Mouse (Mus musculus) heart, embryonic 16.5 days (tissue): ENCODE measurements around the gene Rflna. TPM values are rescaled to one million over a fixed set of nuclear protein-coding genes. Genes with fewer than 3 reads are reported as not detected.

Experiments
- ATAC-seq: fragments of 200-750 bp; cut with Nextera tagmentation; replicated peaks from 2 replicates; pipeline ENCODE4 v1.8.0; 2017; ENCODE audit warnings: moderate number of reproducible peaks; ENCODE audit not compliant: insufficient read depth, low FRiP score; ENCODE audit errors: extremely low read depth
- H3K27ac ChIP-seq: fragments of 300-500 bp; sonication (generic); 2 replicates; pipeline ENCODE4 v1.5.1; 2014; ENCODE audit warnings: mild to moderate bottlenecking, low read length, control low read depth, moderate library complexity
- H3K27me3 ChIP-seq: fragments of 300-500 bp; sonication (generic); 2 replicates; pipeline ENCODE4 v1.6.1; 2014; ENCODE audit warnings: low read length, mixed read lengths; ENCODE audit not compliant: control insufficient read depth, insufficient read depth
- H3K36me3 ChIP-seq: fragments of 300-500 bp; sonication (generic); 2 replicates; pipeline ENCODE4 v1.6.1; 2014; ENCODE audit not compliant: control insufficient read depth, insufficient read depth
- H3K4me1 ChIP-seq: fragments of 300-500 bp; sonication (generic); 2 replicates; pipeline ENCODE4 v1.6.1; 2014; ENCODE audit warnings: low read length, mixed read lengths; ENCODE audit not compliant: control insufficient read depth, insufficient read depth
- H3K4me2 ChIP-seq: fragments of 300-500 bp; sonication (generic); 2 replicates; pipeline ENCODE4 v1.6.1; 2014; ENCODE audit warnings: low read depth, mild to moderate bottlenecking, control low read depth, low read length
- H3K4me3 ChIP-seq: fragments of 300-500 bp; sonication (generic); 2 replicates; pipeline ENCODE4 v1.5.1; 2014; ENCODE audit warnings: mild to moderate bottlenecking, control low read depth, low read length
- H3K9ac ChIP-seq: fragments of 300-500 bp; sonication (generic); 2 replicates; pipeline ENCODE4 v1.6.1; 2014; ENCODE audit warnings: low read length, control low read depth
- H3K9me3 ChIP-seq: fragments of 300-500 bp; sonication (generic); replicated peaks from 2 replicates; pipeline ENCODE4 v1.6.1; 2016; ENCODE audit warnings: low read length; ENCODE audit not compliant: control insufficient read depth
- WGBS: fragments of 180-500 bp; shearing (Covaris S2); extraction: QIAGEN DNeasy Blood & Tissue Kit; methylation state at CpG from one replicate; pipeline ENCODE4 v1.1.7; 2014; 5-methylcytosine and 5-hydroxymethylcytosine counted together
- polyA plus RNA-seq: library from polyadenylated mRNA; unstranded; fragments of >200 nt; fragmentation: Nextera tagmentation; extraction: Ambion mirVana; gene quantifications from 2 replicates; pipeline ENCODE4 v1.2.1, GENCODE M21; 2015

The Rflna gene
- polyA plus RNA-seq, 1 experiment from 2014 or later, result 1.0 TPM

GRCm38 (mm10) chr5:125053661-125054060 lies 50.6 kb downstream of the Rflna start:
- peaks cover 27% of the 10 kb centered on the region for H3K36me3 ChIP-seq
- no peak overlapping the region for H3K27ac ChIP-seq
- H3K4me3 ChIP-seq, result no peak overlapping the region
- H3K4me2 ChIP-seq, result no peak overlapping the region
- 65% methylated on average over 7 of the region's 7 CpGs for WGBS
- H3K9me3 ChIP-seq, result no peaks in the 10 kb centered on the region
- ATAC-seq, result no peak
- H3K9ac ChIP-seq, result 0 out of 2 replicates have a peak overlapping the region, but pooled peaks have one; percentile 22
- peaks cover 73% of the 10 kb centered on the region for H3K4me1 ChIP-seq
- no peaks in the 10 kb centered on the region for H3K27me3 ChIP-seq

GRCm38 (mm10) chr5:125055901-125056300 lies 52.9 kb downstream of the Rflna start:
- no peaks in the 10 kb centered on the region for H3K9me3 ChIP-seq
- no peak for ATAC-seq
- H3K27ac ChIP-seq, result peak overlapping the region; percentile 47; the same call in 1 of the 2 replicates
- no peaks in the 10 kb centered on the region for H3K27me3 ChIP-seq
- H3K4me3 ChIP-seq, result no peak overlapping the region
- peaks cover 81% of the 10 kb centered on the region for H3K4me1 ChIP-seq
- 57% methylated on average over 8 of the region's 8 CpGs for WGBS
- H3K36me3 ChIP-seq, result peaks cover 11% of the 10 kb centered on the region; the same call in 1 of the 2 replicates
- peak overlapping the region; percentile 79 for H3K4me2 ChIP-seq
- peak overlapping the region; percentile 32; the same call in 1 of the 2 replicates for H3K9ac ChIP-seq

GRCm38 (mm10) chr5:125056331-125056695 lies 53.3 kb downstream of the Rflna start:
- H3K9ac ChIP-seq, result peak overlapping the region; percentile 69
- H3K4me2 ChIP-seq, result peak overlapping the region; percentile 79
- H3K36me3 ChIP-seq, result peaks cover 7% of the 10 kb centered on the region; the same call in 1 of the 2 replicates
- H3K27ac ChIP-seq, result peak overlapping the region; percentile 64
- no peaks in the 10 kb centered on the region for H3K27me3 ChIP-seq
- peak overlapping the region; percentile 54 for H3K4me3 ChIP-seq
- WGBS, result 49% methylated on average over 6 of the region's 6 CpGs
- H3K4me1 ChIP-seq, result peaks cover 78% of the 10 kb centered on the region
- ATAC-seq, result no peak
- H3K9me3 ChIP-seq, result no peaks in the 10 kb centered on the region

GRCm38 (mm10) chr5:125056696-125057554 lies 53.9 kb downstream of the Rflna start:
- no peaks in the 10 kb centered on the region for H3K27me3 ChIP-seq
- 21% methylated on average over 19 of the region's 19 CpGs for WGBS
- H3K36me3 ChIP-seq, result peaks cover 7% of the 10 kb centered on the region; the same call in 1 of the 2 replicates
- H3K4me3 ChIP-seq, result peak overlapping the region; percentile 54
- H3K4me1 ChIP-seq, result peaks cover 79% of the 10 kb centered on the region
- no peak for ATAC-seq
- no peaks in the 10 kb centered on the region for H3K9me3 ChIP-seq
- H3K27ac ChIP-seq, result peak overlapping the region; percentile 64
- peak overlapping the region; percentile 79 for H3K4me2 ChIP-seq
- H3K9ac ChIP-seq, result peak overlapping the region; percentile 69

GRCm38 (mm10) chr5:125057555-125058266 lies 54.7 kb downstream of the Rflna start:
- Histone ChIP-seq H3K27me3 (no peaks in the 10 kb centered on the region), H3K9me3 (no peaks in the 10 kb centered on the region), H3K36me3 (peaks cover 7% of the 10 kb centered on the region; the same call in 1 of the 2 replicates), H3K9ac (peak overlapping the region; percentile 69), H3K4me1 (peaks cover 71% of the 10 kb centered on the region), H3K27ac (peak overlapping the region; percentile 64), H3K4me2 (peak overlapping the region; percentile 79), H3K4me3 (peak overlapping the region; percentile 54)
- whole genome bisulfite sequencing, result 16% methylated on average over 29 of the region's 29 CpGs
- no peak; the same call in 1 of the 2 replicates for ATAC-seq

- H3K27me3 ChIP-seq, result no peaks in the 10 kb centered on the region
- under 1% methylated on average over 22 of the region's 29 CpGs for WGBS
- peak overlapping the region; percentile 64 for H3K27ac ChIP-seq
- peak; percentile 79 for ATAC-seq
- H3K4me3 ChIP-seq, result peak overlapping the region; percentile 54
- H3K4me2 ChIP-seq, result peak overlapping the region; percentile 79
- peaks cover 7% of the 10 kb centered on the region; the same call in 1 of the 2 replicates for H3K36me3 ChIP-seq
- peak overlapping the region; percentile 69 for H3K9ac ChIP-seq
- H3K9me3 ChIP-seq, result no peaks in the 10 kb centered on the region
- H3K4me1 ChIP-seq, result peaks cover 66% of the 10 kb centered on the region
These were observed 55.2 kb downstream of the Rflna start for GRCm38 (mm10) chr5:125058267-125058668.

Other genes with a start within 250 kb of the Rflna start
- gene Ccdc92, start 140.8 kb upstream of the Rflna start, polyA plus RNA-seq, result 3.1 and 3.2 TPM in 2 replicates
- 54.2 and 56.0 TPM in 2 replicates for gene Zfp664, start 140.5 kb upstream of the Rflna start, polyA plus RNA-seq
- 17.6 and 19.1 TPM in 2 replicates for gene Ncor2, start 176.0 kb downstream of the Rflna start, polyA plus RNA-seq